Mouse (Mus musculus) thymus, adult 18-20 months (tissue): ENCODE measurements around the gene Gm45233.

Experiments used
- DNase-seq, 2 experiments: peaks; one replicate each; pipeline ENCODE4 v3.0.0; 2022; ENCODE audit warnings: mixed read lengths in 2 of 2

The Gm45233 gene

DNA sequence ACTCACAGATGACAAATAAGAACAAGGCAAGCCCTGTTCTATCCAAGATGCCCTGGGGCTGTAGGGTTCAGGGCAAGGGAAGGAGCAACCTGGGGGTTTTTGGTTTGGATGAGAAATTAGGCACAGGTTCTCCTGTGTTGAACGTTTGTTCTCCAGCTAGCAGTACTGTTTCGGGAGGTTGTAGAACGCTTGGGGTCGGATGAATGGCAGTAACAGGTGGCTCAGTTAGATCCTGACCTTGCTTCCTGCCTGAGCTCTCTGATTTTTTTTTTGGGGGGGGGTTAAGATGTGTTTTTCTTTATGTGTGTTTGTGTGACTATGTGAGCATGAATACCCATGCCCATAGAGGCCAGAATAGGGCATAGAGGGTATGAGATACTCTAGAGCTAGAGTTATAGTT, 68.6 kb downstream of the Gm45233 start:
- no peak for DNase-seq
